Mouse (Mus musculus) liver, embryonic 15.5 days (tissue): ENCODE data around the gene 1700030J22Rik. TPM values are rescaled to one million over a fixed set of nuclear protein-coding genes. Genes with fewer than 3 reads are reported as not detected.
A peak's percentile ranks its signal among the peaks of the same experiment; 100 is the strongest.

Source experiments
- ATAC-seq: fragments of 200-750 bp; cut with Nextera tagmentation; 2 replicates; pipeline ENCODE4 v1.8.0; 2017; ENCODE audit warnings: moderate number of reproducible peaks, mild to moderate bottlenecking, moderate library complexity; ENCODE audit not compliant: insufficient read depth
- H3K27ac ChIP-seq: fragments of 300-500 bp; sonication (generic); replicated peaks from 2 replicates; pipeline ENCODE4 v1.5.1; 2015; ENCODE audit warnings: mild to moderate bottlenecking, inconsistent platforms
- H3K27me3 ChIP-seq: fragments of 300-500 bp; sonication (generic); 2 replicates; pipeline ENCODE4 v1.6.1; 2015; ENCODE audit warnings: mild to moderate bottlenecking, inconsistent platforms
- H3K36me3 ChIP-seq: fragments of 300-500 bp; sonication (generic); replicated peaks from 2 replicates; pipeline ENCODE4 v1.6.1; 2015; ENCODE audit warnings: moderate library complexity, mild to moderate bottlenecking, inconsistent platforms
- H3K4me1 ChIP-seq: fragments of 300-500 bp; sonication (generic); replicated peaks from 2 replicates; pipeline ENCODE4 v1.6.1; 2015; ENCODE audit warnings: inconsistent platforms
- H3K4me2 ChIP-seq: fragments of 300-500 bp; sonication (generic); 2 replicates; pipeline ENCODE4 v1.6.1; 2015; ENCODE audit warnings: moderate library complexity, mild to moderate bottlenecking, inconsistent platforms
- H3K4me3 ChIP-seq: fragments of 300-500 bp; sonication (generic); replicated peaks from 2 replicates; pipeline ENCODE4 v1.5.1; 2015; ENCODE audit warnings: mild to moderate bottlenecking, inconsistent platforms
- H3K9ac ChIP-seq: fragments of 300-500 bp; sonication (generic); 2 replicates; pipeline ENCODE4 v1.6.1; 2015; ENCODE audit warnings: moderate library complexity, mild to moderate bottlenecking, inconsistent platforms
- H3K9me3 ChIP-seq: fragments of 300-500 bp; sonication (generic); replicated peaks from 2 replicates; pipeline ENCODE4 v1.6.1; 2016; ENCODE audit warnings: inconsistent platforms
- WGBS: fragments of 180-500 bp; shearing (Covaris S2); methylation state at CpG from one replicate; pipeline ENCODE4 v1.1.7; 2015; ENCODE audit warnings: mixed read lengths; ENCODE audit not compliant: insufficient replicate concordance; 5-methylcytosine and 5-hydroxymethylcytosine counted together
- polyA plus RNA-seq: library from polyadenylated mRNA; unstranded; fragments of >200 nt; fragmentation: Nextera tagmentation; extraction: Ambion mirVana; gene quantifications from 2 replicates; pipeline ENCODE4 v1.2.1, GENCODE M21; 2015

The 1700030J22Rik gene
- polyA plus RNA-seq = 0.48 and 0.51 TPM in 2 replicates

DNA sequence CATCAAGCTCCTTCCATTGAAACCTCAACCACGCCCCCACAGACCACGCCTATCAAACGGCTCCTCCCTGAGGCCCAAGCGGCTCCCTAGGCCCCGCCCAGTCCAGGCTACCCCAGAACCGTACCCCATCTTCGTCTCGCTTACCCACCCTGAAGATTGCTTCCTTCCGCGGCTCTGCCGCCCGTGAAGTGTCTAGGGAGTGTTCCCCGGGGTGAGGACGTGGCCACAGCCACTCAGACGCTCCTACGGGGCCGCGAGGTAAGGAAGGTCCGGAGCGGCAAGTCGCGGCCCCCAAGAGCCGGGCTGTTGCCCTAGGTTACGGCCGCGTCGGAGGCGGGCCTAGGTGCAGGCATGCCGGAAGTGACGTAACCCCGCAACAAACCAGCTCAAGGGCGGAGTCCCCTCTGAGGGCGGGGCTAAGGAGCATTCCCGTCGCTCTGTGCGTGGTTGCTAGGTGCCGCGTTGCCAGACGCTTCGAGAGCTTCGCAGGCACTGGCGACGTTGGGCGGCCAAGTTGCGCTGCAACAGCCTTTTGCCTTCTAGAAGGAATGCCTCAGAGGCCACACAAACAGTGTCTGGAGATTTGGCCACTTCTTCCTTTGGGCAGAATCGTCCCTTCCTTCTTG lies at the start of gene 1700030J22Rik:
TSS of gene 1700030J22Rik (minus strand) at position 329 of the 626 bp plus-strand sequence.
- Histone ChIP-seq H3K27ac (peak within 1 kb of the TSS; percentile 53), H3K4me1 (peaks cover 20% of the 10 kb centered on the region), H3K27me3 (peaks cover 15% of the 10 kb centered on the region), H3K9ac (peak within 1 kb of the TSS; percentile 56; the same call in 1 of the 2 replicates), H3K4me3 (peak within 1 kb of the TSS; percentile 75), H3K4me2 (peak within 1 kb of the TSS; percentile 94), H3K36me3 (peaks cover 10% of the 10 kb centered on the region; the same call in 1 of the 2 replicates), H3K9me3 (no peaks in the 10 kb centered on the region)
- WGBS = under 1% methylated on average over 46 of the region's 46 CpGs
- ATAC-seq = peak; percentile 96

DNA sequence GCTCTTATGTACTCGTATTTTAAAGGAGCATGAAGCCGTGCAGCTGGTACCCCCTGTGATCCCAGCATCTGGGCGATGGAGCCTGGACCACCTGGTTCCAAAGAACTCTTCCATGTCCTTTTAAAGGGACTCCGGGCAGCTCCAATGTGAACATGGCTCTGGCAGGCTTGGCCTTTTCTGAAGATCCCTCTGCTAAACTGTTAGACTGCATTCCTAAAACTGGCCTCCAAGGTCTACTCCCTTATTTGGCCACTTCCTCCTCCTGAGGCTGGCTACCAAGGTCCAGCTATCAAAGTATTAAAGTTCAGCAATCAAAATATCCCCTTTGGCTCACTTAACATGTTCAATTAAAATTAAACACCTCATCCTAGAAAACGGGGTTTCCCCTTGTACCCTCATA lies 48.8 kb upstream of the 1700030J22Rik start:
- Histone ChIP-seq H3K4me1 (no peaks in the 10 kb centered on the region), H3K9me3 (no peaks in the 10 kb centered on the region), H3K27ac (no peak overlapping the region), H3K4me2 (no peak overlapping the region), H3K36me3 (no peaks in the 10 kb centered on the region), H3K4me3 (no peak overlapping the region), H3K9ac (no peak overlapping the region), H3K27me3 (no peaks in the 10 kb centered on the region)
- WGBS = 62% methylated on average over 5 of the region's 5 CpGs
- ATAC-seq = no peak

DNA sequence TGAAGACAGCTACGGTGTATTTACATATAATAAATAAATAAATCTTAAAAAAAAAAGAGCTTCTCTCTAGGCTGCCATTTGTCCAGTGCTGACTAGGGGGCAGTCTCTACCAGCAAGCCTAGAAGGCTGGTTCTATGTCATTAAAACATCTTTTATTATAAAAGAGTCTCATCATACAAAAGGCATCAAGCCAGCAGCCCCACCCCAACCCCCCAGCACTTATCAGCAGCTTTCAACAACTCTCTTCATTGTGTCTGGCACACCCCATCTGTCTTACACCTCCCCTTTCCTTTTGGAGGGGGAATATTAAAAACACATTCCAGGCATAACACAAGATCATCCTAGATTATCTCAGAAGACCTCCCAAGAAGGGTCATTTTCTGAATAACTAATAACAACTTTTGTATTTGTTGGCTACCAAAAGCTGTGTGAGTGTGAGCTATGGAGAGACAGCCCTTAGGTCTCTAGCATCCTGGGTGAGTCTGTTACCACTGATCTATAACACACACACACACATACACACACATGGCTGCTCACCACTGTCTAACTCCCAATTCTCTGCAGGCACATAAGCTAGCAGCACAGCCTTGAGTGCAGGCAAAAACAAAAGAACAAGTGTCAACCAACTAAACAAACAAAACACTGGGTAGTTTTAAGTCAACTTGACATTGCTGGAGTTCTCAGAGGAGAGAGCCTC lies 43.7 kb upstream of the 1700030J22Rik start:
- H3K27ac ChIP-seq = no peak overlapping the region
- ATAC-seq = no peak
- no peaks in the 10 kb centered on the region for H3K27me3 ChIP-seq
- no peaks in the 10 kb centered on the region for H3K4me1 ChIP-seq
- no peak overlapping the region for H3K4me2 ChIP-seq
- H3K36me3 ChIP-seq = no peaks in the 10 kb centered on the region
- H3K4me3 ChIP-seq = no peak overlapping the region
- no peak overlapping the region for H3K9ac ChIP-seq
- WGBS = 57% methylated on average over 1 of the region's 1 CpGs
- no peaks in the 10 kb centered on the region for H3K9me3 ChIP-seq

DNA sequence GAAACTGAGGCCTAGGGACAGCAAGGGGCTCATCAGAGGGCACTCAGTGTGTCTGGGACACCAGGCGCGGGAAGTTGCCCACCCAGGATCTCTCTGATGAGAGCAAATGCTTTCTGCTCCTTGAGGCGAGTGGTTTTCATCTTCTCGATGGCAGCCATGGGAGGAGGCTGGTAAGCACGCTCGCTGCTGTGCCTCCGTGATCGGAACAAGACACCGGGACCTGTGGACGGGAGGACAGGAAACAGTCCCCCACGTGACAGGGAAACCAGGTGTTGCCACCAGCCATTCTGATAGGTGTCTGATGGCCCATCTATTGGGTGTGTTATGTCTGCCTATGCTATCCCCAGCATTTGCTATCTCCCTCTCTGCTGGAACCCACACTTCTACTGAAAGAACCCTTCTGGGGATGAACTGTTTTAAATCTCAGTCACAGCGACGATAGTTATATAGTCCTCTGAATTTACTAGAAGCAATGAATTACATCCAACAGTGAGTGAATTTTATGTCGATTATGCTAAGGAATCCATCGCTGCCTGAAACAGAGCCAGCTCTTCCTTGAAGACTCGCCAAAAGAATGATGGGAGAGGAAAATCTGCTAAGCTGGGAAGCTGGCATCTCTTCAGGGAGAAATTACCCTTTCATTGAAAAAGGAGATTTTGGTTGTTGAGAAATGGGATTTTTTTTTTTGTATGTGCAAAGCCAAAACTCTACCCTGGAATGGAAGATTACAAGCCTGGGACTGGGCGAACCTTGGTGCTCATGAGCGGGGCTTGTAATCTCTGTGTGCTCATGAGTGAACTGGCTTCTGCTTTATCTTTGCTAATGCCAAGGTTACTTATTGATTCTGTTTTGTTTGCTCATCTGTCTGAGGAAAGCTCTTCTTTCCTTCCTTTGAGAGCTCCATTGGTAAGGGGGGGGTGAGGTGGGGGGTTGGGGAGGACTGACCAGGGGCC lies 40.8 kb upstream of the 1700030J22Rik start:
- no peak overlapping the region for H3K4me3 ChIP-seq

DNA sequence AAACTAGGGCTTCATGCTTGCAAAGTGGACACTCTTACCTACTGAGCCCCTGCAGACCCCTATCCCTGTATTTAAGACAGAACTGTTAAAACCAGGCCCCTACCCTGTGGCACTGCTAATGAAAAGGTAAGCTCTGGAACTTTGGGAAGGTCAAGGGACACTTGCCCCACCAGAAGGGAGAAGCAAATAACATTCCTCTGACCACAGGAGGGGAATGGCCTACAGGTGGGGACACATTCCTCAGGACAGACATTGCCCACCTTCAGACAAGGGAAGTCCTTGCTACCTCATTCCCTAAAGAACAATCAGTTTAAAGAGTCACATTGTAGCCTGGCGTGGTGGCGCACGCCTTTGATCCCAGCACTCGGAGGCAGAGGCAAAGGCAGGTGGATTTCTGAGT lies 39.1 kb upstream of the 1700030J22Rik start:
- Histone ChIP-seq H3K4me2 (no peak overlapping the region), H3K36me3 (no peaks in the 10 kb centered on the region), H3K9ac (no peak overlapping the region), H3K9me3 (no peaks in the 10 kb centered on the region), H3K4me1 (no peaks in the 10 kb centered on the region), H3K27ac (no peak overlapping the region), H3K4me3 (no peak overlapping the region), H3K27me3 (no peaks in the 10 kb centered on the region)
- 79% methylated on average over 4 of the region's 4 CpGs for WGBS
- ATAC-seq = no peak

More for the DNA sequence above, 40.8 kb upstream of the 1700030J22Rik start:
- no peaks in the 10 kb centered on the region for H3K27me3 ChIP-seq
- WGBS = 73% methylated on average over 18 of the region's 18 CpGs
- no peak overlapping the region for H3K4me2 ChIP-seq
- H3K4me1 ChIP-seq = no peaks in the 10 kb centered on the region
- no peaks in the 10 kb centered on the region for H3K9me3 ChIP-seq
- no peak overlapping the region for H3K9ac ChIP-seq
- H3K36me3 ChIP-seq = no peaks in the 10 kb centered on the region
- H3K27ac ChIP-seq = no peak overlapping the region
- no peak for ATAC-seq

DNA sequence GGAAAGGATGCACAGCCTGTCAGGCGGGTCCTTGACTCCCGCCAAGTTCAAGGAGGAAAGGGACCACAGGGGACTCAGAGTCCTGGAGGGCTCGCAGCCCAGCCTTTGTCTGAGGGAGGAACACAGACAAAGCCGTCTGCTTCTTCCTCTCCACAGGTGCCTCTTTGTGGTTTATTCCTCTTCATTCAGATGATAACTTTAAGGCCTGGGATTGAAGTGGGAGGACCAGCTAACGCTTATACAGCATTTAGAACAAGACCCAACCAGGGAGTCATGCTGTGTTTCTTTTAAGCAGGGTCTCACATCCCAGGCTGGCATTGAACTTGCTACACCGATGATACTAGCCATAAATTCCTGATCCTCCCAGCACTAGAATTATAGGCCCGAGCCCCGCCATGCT lies 38.2 kb upstream of the 1700030J22Rik start:
- no peak overlapping the region for H3K27ac ChIP-seq
- no peaks in the 10 kb centered on the region for H3K9me3 ChIP-seq
- no peaks in the 10 kb centered on the region for H3K36me3 ChIP-seq
- H3K9ac ChIP-seq = no peak overlapping the region
- 54% methylated on average over 8 of the region's 8 CpGs for WGBS
- H3K27me3 ChIP-seq = no peaks in the 10 kb centered on the region
- no peak for ATAC-seq
- no peak overlapping the region for H3K4me3 ChIP-seq
- no peak overlapping the region for H3K4me2 ChIP-seq
- H3K4me1 ChIP-seq = no peaks in the 10 kb centered on the region

DNA sequence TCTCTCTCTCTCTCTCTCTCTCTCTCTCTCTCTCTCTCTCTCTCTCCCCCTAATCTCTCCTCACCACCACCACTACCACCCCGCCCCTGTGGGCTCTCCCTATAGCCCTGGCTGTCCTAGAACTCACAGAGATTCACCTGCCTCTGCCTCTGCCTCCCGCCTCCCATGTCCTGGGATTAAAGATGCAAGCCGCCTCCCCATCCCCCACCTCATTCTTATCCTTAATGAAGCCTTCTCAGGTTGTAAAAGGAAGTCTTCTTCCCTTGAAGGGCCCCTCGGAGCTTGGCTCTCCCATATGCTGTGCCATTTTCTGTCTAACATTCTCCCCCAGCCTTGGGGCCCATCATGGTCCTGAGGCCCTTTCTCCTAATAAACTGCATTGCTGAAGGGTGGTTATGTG lies 36.9 kb upstream of the 1700030J22Rik start:
- no peaks in the 10 kb centered on the region for H3K36me3 ChIP-seq
- no peak overlapping the region for H3K27ac ChIP-seq
- no peak overlapping the region for H3K9ac ChIP-seq
- H3K4me1 ChIP-seq = no peaks in the 10 kb centered on the region
- H3K4me2 ChIP-seq = no peak overlapping the region
- H3K27me3 ChIP-seq = no peaks in the 10 kb centered on the region
- 46% methylated on average over 4 of the region's 4 CpGs for WGBS
- H3K4me3 ChIP-seq = no peak overlapping the region
- H3K9me3 ChIP-seq = no peaks in the 10 kb centered on the region
- ATAC-seq = no peak

DNA sequence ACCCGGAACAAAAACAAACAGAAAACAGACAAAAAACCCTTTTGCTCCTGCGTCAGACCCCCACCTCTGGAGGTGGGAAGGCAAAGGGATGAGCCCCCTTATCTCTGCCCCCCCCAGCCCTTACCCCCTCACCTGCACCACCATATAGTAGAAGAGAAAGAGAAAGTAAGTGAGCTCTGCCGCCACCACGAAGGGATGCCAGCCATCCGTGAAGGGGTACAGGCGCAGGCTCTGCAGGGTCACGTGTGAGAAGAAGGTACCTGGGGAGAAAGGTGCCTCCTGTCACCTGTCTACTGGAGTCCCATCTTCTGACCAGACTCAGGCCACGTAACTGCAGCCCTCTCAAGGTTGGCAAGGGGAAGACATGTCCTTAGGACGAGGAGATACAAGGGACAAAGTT lies 32.6 kb upstream of the 1700030J22Rik start:
- H3K4me3 ChIP-seq = no peak overlapping the region
- no peaks in the 10 kb centered on the region for H3K27me3 ChIP-seq
- no peaks in the 10 kb centered on the region for H3K4me1 ChIP-seq
- no peaks in the 10 kb centered on the region for H3K36me3 ChIP-seq
- H3K9ac ChIP-seq = no peak overlapping the region
- no peak overlapping the region for H3K4me2 ChIP-seq
- no peak for ATAC-seq
- H3K27ac ChIP-seq = no peak overlapping the region
- 76% methylated on average over 9 of the region's 9 CpGs for WGBS
- H3K9me3 ChIP-seq = no peaks in the 10 kb centered on the region

DNA sequence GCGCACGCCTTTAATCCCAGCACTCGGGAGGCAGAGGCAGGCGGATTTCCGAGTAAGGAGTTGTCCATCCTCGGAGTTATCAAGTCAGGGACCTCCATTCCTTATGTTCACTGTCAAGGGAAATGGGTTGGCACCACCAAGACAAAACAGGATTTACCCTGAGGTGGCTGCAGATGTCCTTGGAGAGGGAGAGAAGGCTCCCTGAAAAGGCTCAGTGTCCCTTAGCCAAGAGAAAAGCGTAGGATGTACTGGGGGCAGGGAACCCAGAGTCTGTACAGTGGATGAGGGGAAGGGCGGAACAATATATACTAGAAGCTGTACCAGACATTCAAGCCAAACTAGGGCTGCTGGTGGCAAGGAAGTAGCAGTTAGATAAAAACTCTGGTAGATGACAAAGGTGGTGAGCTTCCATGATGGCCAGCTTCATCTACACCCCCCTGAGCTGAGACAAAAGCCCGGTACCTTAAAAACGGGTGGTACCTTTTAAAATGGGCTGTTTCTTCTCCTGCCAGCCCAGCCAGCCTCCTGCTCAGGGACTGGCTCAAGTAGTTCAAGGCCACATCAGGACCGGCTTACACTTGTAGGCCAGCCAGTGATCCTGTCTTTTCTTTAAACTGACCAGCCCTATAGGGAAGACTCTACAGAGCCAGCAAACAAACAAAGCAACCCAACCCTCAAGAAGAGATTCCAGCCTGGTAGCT lies 15.4 kb upstream of the 1700030J22Rik start:
- peaks cover 13% of the 10 kb centered on the region for H3K27me3 ChIP-seq
- peak overlapping the region; percentile 92 for H3K4me2 ChIP-seq
- H3K4me1 ChIP-seq = peaks cover 29% of the 10 kb centered on the region
- no peaks in the 10 kb centered on the region for H3K9me3 ChIP-seq
- no peak overlapping the region for H3K27ac ChIP-seq
- H3K36me3 ChIP-seq = no peaks in the 10 kb centered on the region
- no peak overlapping the region for H3K9ac ChIP-seq
- WGBS = 48% methylated on average over 11 of the region's 11 CpGs
- no peak for ATAC-seq
- H3K4me3 ChIP-seq = peak overlapping the region; percentile 66

DNA sequence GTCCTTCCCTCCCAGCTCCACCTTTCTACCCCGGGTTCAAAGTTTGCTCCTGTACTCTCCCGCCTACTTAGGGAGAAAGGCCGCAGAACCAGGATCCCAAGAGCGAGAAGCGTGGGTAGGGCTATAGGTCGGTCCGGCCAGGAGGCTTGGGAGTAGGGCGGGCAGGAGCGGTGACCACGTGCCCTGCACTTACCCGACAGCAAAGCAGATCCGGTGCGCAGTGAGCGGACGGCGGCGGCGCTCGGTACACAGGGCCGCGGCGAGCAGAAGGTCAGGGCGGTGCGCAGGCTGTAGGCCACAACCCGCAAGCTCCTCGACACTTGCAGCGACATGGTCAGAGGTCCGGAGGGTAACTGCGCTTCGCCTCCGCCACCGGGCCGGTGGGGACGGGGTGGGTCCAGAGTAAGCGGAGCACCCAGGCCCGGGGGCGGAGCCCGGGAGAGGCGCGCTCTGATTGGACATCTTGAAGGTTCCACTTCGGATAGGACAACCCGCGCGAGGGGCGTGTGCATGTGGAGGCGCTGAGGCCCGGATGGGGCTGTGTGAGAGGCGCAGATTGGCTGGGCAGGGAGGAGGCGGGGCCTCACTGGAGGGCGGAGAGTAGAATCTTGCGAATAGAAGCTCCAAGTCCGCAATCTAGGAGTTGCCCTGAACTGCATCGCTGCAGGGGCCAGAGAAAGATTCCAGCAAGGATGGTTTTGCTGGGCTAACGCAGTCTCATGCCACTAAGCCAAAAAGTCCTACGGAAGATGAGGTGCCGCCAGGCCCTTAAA lies 14.5 kb upstream of the 1700030J22Rik start, which contains the start of gene Gcsh:
TSS of gene Gcsh (minus strand) at position 443 of the 773 bp plus-strand sequence.
- H3K4me2 ChIP-seq = peak within 1 kb of the TSS; percentile 92
- H3K4me1 ChIP-seq = peaks cover 29% of the 10 kb centered on the region
- peak within 1 kb of the TSS; percentile 66 for H3K4me3 ChIP-seq
- H3K36me3 ChIP-seq = 0 out of 2 replicates have a peak, but pooled peaks cover 1% of the 10 kb centered on the region
- under 1% methylated on average over 56 of the region's 56 CpGs for WGBS
- H3K9ac ChIP-seq = peak within 1 kb of the TSS; percentile 49
- no peaks in the 10 kb centered on the region for H3K9me3 ChIP-seq
- peak within 1 kb of the TSS; percentile 55 for H3K27ac ChIP-seq
- H3K27me3 ChIP-seq = peaks cover 9% of the 10 kb centered on the region
- ATAC-seq = peak; percentile 99
